Mouse (Mus musculus): ENCODE measurements around the gene Olfr282.

GRCm38 (mm10) chr15:98387621-98388020 lies 43.4 kb upstream of the Olfr282 start:
- TF ChIP-seq CTCF (IDR thresholded peaks at IDR 0.05): no peak
- TF ChIP-seq EP300 (IDR thresholded peaks at IDR 0.05): no peak
